Mouse (Mus musculus): ENCODE measurements around the gene Mrps24. TPM values are rescaled to one million over a fixed set of nuclear protein-coding genes. Genes with fewer than 3 reads are reported as not detected.

The Mrps24 gene
- polyA plus RNA-seq (2016; fragmentation: Nextera tagmentation; extraction: Ambion mirVana): 137 and 162 TPM in 2 replicates

DNA sequence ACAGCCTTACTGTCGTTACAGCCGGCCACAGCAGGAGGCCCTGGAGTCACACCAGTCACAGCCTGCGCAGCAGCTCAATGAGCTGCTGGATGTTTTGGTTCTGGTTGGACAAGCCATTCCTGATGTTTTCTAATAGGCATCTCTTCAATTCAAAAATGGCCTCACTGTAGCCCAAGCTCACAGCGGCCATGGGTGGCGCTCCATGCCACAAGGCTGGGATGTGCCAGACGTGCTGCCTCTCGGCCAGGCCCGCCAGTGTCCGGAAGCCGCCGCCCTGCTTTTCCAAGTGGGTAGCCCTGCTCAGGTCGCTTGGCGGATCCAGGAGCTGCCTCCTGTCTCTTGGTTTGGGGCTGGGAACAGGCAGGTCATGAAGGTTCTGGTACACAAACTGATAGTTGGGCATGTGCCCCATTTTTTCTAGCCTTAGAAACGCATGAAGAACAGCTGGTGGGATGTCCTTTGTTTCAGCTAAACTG, at the start of gene Mrps24:
TSS of gene Mrps24 (minus strand) at position 51 of the 476 bp plus-strand sequence.
- H3K4me3 ChIP-seq: no peak within 1 kb of the TSS
- 79% methylated on average over 14 of the region's 14 CpGs for WGBS
- no peaks in the 10 kb centered on the region for H3K4me1 ChIP-seq
- no peak within 1 kb of the TSS for H3K4me2 ChIP-seq (replicated peaks)
- no peaks in the 10 kb centered on the region for H3K9me3 ChIP-seq (replicated peaks)
- no peak within 1 kb of the TSS for H3K27ac ChIP-seq
- peaks cover 46% of the 10 kb centered on the region for H3K36me3 ChIP-seq
- H3K9ac ChIP-seq: no peak within 1 kb of the TSS
- ATAC-seq (ENCODE audit: low FRiP score): no peak
- no peaks in the 10 kb centered on the region for H3K27me3 ChIP-seq

DNA sequence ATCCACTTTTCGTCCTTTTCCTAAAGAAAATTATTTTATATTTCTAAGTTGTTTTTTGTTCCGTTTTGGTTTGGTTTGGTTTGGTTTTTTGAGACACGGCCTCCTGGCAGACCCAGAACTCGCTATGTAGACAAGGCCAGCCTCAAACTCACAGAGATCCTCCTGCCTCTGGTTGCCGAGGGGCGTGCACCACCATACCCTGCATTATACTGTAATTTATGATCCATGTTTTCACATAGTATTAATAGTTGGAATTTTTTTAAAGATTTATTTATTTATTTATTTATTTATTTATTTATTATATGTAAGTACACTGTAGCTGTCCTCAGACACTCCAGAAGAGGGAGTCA, 47.1 kb upstream of the Mrps24 start:
- no peaks in the 10 kb centered on the region for H3K9me3 ChIP-seq (replicated peaks)
- H3K4me2 ChIP-seq (replicated peaks): peak overlapping the region; percentile 59
- H3K36me3 ChIP-seq: no peaks in the 10 kb centered on the region
- peaks cover 9% of the 10 kb centered on the region for H3K4me1 ChIP-seq
- peak overlapping the region; percentile 45; the same call in 1 of the 2 replicates for H3K9ac ChIP-seq
- peak; percentile 61 for ATAC-seq (ENCODE audit: low FRiP score)
- no peaks in the 10 kb centered on the region for H3K27me3 ChIP-seq
- H3K4me3 ChIP-seq: peak overlapping the region; percentile 68
- 22% methylated on average over 6 of the region's 6 CpGs for WGBS
- peak overlapping the region; percentile 94; the same call in 1 of the 2 replicates for H3K27ac ChIP-seq

DNA sequence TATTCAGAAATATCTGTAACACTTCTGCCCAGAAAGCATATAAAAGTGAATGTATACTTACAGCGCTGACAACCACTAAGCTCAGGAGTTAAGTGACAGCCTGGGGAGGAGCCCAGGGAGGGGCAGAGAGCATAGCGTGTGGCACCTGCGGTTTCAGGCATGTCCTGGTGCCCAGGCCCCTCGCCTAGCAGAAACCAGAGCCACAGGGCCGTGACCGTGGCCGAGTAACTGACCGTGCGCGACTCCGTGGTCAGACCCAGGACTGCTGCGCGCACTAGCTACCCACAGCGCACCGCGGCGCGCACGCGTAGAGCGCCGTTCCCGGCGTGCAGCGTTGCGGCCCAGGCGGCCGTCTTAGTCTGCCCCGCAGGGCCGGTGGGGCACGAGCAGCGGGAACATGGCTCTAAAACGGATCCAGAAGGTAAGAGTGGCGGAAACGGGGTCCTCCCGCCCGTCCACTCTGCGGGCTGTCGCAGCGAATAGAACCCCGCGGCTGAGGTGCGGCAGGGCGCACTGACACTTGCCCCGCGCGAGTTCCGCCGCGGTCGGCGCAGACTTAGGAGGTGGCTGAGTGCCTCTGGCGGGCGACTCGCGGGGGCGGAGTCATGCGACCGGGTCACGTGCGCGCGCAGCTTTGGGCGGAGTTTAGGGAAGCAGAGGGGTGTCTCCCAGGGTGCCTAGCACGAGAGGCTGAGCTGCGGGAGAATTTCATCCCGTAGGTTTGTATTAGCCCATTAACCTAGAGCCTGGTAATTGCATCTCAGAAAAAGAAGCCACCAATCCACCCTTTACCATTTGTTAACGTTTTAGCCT, 46.5 kb upstream of the Mrps24 start, which contains the start of gene Urgcp:
TSS of gene Urgcp (minus strand) at position 557 of the 813 bp plus-strand sequence.
- WGBS: under 1% methylated on average over 68 of the region's 68 CpGs
- peaks cover 9% of the 10 kb centered on the region for H3K4me1 ChIP-seq

DNA sequence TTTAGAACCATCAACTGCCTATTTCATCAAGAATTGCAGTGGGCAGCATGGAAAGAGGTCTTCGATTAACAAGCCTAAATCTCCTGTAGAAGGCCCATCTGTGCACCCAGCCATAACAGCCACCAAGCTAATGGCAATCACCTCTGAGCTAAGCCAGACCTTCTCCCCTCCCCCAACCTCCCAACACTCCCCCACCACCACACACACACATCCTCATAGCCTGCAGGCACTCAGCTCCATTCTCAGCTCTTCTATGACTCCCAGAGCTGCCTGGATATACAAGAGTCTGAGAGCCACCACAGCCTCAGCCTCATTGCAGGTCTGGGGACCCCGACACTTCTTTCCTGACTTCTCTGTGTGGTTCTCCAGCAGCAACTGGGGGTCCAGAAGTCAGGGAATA, 38.3 kb upstream of the Mrps24 start:
- Histone ChIP-seq H3K27me3 (no peaks in the 10 kb centered on the region), H3K9me3 (replicated peaks) (peaks cover 4% of the 10 kb centered on the region), H3K9ac (no peak overlapping the region), H3K4me3 (no peak overlapping the region), H3K27ac (no peak overlapping the region), H3K36me3 (peaks cover 4% of the 10 kb centered on the region; the same call in 1 of the 2 replicates), H3K4me2 (replicated peaks) (no peak overlapping the region), H3K4me1 (no peaks in the 10 kb centered on the region)
- ATAC-seq (ENCODE audit: low FRiP score): no peak
- WGBS: 90% methylated on average over 2 of the region's 2 CpGs

More for the DNA sequence above, 46.5 kb upstream of the Mrps24 start, which contains the start of gene Urgcp:
- Histone ChIP-seq H3K27ac (peak within 1 kb of the TSS; percentile 94), H3K9me3 (replicated peaks) (no peaks in the 10 kb centered on the region), H3K27me3 (no peaks in the 10 kb centered on the region), H3K4me2 (replicated peaks) (peak within 1 kb of the TSS; percentile 59), H3K4me3 (peak within 1 kb of the TSS; percentile 68), H3K36me3 (no peaks in the 10 kb centered on the region), H3K9ac (peak within 1 kb of the TSS; percentile 77)
- ATAC-seq (ENCODE audit: low FRiP score): peak; percentile 99

DNA sequence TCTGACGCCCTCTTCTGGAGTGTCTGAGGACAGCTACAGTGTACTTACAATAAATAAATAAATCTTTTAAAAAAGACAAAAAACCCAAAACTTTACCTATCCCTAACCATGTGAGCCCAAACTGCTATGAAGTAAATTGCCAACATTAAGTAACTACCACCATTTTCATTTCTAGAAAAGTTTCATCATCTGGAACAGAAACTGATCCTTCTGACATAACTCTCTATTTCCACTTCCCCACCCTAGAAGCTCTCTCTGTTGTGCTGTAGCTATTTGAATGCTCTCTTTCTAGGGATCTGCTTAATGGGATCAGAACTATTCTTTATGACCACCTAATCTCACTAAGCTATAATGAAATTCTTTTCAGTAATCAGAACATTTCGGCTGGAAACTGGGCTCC, 29.5 kb upstream of the Mrps24 start:
- H3K9me3 ChIP-seq (replicated peaks): no peaks in the 10 kb centered on the region
- no peak overlapping the region for H3K9ac ChIP-seq
- peaks cover 3% of the 10 kb centered on the region for H3K4me1 ChIP-seq
- no peaks in the 10 kb centered on the region for H3K27me3 ChIP-seq
- H3K4me2 ChIP-seq (replicated peaks): no peak overlapping the region
- ATAC-seq (ENCODE audit: low FRiP score): no peak
- H3K36me3 ChIP-seq: no peaks in the 10 kb centered on the region
- no peak overlapping the region for H3K27ac ChIP-seq
- 80% methylated on average over 2 of the region's 2 CpGs for WGBS
- H3K4me3 ChIP-seq: no peak overlapping the region

DNA sequence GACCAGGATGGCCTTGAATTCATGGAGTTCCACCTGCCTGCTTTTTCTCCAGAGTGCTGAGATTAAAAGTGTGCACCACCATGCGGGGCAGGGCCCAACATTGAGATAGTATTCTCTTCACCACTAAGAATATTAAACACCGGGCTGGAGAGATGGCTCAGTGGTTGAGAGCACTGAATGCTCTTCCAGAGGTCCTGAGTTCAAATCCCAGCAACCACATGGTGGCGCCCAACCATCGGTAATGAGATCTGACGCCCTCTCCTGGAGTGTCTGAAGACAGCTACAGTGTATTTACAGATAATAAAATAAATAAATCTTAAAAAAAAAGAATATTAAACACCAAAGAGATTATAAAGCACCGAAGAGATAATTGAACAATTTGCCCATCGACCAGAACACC, 26.6 kb upstream of the Mrps24 start:
- peaks cover 6% of the 10 kb centered on the region for H3K4me1 ChIP-seq
- no peak overlapping the region for H3K27ac ChIP-seq
- no peak overlapping the region for H3K4me2 ChIP-seq (replicated peaks)
- H3K27me3 ChIP-seq: no peaks in the 10 kb centered on the region
- H3K36me3 ChIP-seq: no peaks in the 10 kb centered on the region
- H3K9me3 ChIP-seq (replicated peaks): no peaks in the 10 kb centered on the region
- ATAC-seq (ENCODE audit: low FRiP score): no peak
- 82% methylated on average over 7 of the region's 7 CpGs for WGBS
- H3K4me3 ChIP-seq: no peak overlapping the region
- H3K9ac ChIP-seq: no peak overlapping the region

DNA sequence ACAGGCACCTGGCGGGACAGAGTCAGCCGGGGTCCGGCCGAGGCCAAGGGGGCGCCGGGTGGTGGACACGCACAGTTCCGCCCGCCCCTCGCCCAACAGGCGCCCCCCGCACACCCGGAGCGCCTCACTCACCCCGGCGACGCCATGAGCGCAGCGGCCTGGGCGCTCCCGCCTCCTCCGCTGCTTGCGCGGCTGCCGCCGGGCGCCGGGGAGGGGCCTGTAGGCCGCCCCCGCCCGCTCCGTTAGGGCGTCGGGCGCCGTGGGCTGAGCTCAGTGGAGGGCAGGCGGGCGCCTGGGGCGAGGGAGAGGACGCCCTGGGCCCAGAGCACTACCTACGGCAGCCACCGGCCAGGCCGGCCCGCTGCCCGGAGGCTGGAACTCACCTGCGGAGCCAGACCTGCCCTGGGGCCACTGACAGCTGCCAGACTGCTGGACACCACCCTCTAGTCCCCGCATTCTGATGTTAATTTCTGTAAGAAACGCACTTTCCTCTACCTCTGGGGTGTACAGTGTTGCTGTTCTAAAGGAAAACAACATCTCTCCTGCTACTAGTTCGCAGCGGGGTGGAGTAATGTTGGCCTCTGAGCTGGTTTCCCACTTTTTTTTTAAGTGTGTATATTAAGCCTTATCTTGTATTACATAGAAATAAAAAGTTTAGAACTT, 25.6 kb upstream of the Mrps24 start:
- Histone ChIP-seq H3K4me3 (peak overlapping the region; percentile 85), H3K9me3 (replicated peaks) (no peaks in the 10 kb centered on the region), H3K9ac (peak overlapping the region; percentile 89), H3K4me1 (peaks cover 6% of the 10 kb centered on the region), H3K36me3 (no peaks in the 10 kb centered on the region), H3K27ac (peak overlapping the region; percentile 55), H3K27me3 (no peaks in the 10 kb centered on the region), H3K4me2 (replicated peaks) (peak overlapping the region; percentile 88)
- ATAC-seq (ENCODE audit: low FRiP score): peak; percentile 89
- 1% methylated on average over 46 of the region's 50 CpGs for WGBS

DNA sequence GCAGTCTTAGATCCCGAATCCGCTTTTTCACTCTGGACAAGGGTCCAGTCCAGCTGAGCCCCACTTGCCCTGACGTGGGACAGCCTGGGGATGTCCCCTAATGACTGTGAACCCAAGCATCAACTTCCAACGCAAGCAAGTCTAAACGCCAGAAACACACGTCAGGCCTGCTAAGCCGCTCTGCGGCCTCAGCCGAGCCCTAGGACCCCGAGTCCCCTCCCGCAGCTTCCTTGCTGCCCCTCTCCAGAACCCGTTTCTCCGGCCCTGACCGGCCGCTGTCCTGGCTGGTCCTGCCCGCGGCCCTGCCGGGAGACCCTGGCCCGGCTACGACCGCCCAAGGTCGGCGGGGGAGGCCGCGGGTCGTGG, 25.1 kb upstream of the Mrps24 start:
- Histone ChIP-seq H3K27ac (peak overlapping the region; percentile 55), H3K9ac (peak overlapping the region; percentile 89), H3K36me3 (no peaks in the 10 kb centered on the region), H3K4me2 (replicated peaks) (peak overlapping the region; percentile 88), H3K4me1 (peaks cover 6% of the 10 kb centered on the region), H3K9me3 (replicated peaks) (no peaks in the 10 kb centered on the region), H3K27me3 (no peaks in the 10 kb centered on the region), H3K4me3 (peak overlapping the region; percentile 85)
- WGBS: 2% methylated on average over 26 of the region's 26 CpGs
- ATAC-seq (ENCODE audit: low FRiP score): peak; percentile 76

DNA sequence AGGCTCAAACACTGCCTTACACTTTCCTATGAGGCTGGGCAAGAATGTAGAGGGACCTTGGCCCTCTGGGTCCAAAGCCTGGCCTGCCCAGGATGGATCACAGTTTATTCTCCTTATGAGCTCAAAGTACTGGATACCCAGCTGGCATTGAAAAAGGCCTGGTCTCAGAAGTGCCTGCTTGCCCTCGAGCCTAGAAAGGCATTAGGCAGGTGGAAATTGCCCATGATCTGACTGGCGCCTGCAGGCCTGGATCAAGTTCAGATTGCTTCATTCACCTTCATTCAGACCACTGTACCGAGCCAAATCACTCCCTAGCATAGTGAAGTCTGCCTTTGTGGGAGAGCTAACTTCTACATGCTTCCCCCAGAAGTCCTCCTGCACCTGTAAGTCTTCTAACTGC, 24.4 kb upstream of the Mrps24 start:
- ATAC-seq (ENCODE audit: low FRiP score): no peak
- no peak overlapping the region; the same call in 1 of the 2 replicates for H3K4me2 ChIP-seq (replicated peaks)
- no peak overlapping the region for H3K4me3 ChIP-seq
- H3K4me1 ChIP-seq: peaks cover 6% of the 10 kb centered on the region
- no peaks in the 10 kb centered on the region for H3K9me3 ChIP-seq (replicated peaks)
- H3K9ac ChIP-seq: no peak overlapping the region
- WGBS: 77% methylated on average over 3 of the region's 3 CpGs
- H3K36me3 ChIP-seq: no peaks in the 10 kb centered on the region
- no peaks in the 10 kb centered on the region for H3K27me3 ChIP-seq
- H3K27ac ChIP-seq: no peak overlapping the region

DNA sequence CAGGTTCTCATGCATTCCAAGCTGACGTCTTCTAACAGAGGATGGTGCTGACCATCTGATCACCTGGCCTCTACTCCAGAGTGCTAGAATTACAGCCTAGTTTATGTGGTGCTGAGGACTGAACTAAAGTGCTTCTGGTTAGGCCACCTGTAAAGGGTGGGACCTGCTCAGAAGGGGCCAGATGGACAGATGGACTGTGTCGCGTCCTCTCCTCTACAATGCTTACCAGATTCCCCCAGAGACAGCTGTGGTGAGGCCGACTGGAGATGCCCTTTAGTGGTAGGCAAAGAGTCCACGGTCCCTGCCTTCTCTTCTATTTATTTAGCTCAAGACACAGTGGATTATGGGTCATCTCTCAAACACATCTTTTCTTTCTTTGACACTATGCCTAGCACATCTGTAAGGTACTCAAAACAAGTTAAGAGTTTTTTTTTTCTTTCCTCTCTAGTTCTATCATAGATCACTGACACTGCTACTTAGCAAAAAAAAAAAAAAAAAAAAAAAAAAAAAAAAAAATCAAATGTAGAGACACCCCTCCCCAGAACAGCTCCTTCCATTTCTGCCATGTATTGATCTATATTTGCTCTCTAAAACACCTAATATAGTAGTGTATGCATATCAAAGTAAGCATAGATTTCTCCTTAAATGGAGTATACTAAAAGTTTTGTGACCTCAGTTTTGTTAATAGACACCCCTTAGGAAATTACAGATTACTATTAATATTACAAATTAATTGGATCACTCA, 23.6 kb upstream of the Mrps24 start:
- no peak overlapping the region for H3K4me2 ChIP-seq (replicated peaks)
- H3K9ac ChIP-seq: no peak overlapping the region
- no peak for ATAC-seq (ENCODE audit: low FRiP score)
- no peaks in the 10 kb centered on the region for H3K36me3 ChIP-seq
- 89% methylated on average over 5 of the region's 5 CpGs for WGBS
- H3K27me3 ChIP-seq: no peaks in the 10 kb centered on the region
- peaks cover 6% of the 10 kb centered on the region for H3K4me1 ChIP-seq
- no peak overlapping the region for H3K27ac ChIP-seq
- no peaks in the 10 kb centered on the region for H3K9me3 ChIP-seq (replicated peaks)
- no peak overlapping the region for H3K4me3 ChIP-seq

DNA sequence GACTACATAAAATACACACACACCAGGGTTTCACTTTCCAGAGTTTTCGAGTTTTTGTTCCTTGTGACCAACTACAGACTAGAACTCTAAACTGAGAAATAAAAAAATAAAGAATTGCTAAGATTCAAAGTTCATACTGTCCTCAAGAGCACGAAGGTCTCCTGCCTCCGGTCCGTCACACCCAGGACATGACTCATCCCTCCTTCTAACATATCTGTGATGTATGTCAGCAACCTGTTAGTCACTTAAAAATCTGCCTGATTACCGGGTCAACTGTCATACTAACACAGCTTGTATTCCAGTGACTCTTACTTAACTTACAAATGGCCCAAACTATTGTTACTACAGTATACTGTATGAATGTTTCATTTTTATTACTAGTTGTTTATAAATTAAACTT, 21.7 kb upstream of the Mrps24 start:
- Histone ChIP-seq H3K9ac (no peak overlapping the region), H3K36me3 (no peaks in the 10 kb centered on the region), H3K27me3 (no peaks in the 10 kb centered on the region), H3K9me3 (replicated peaks) (no peaks in the 10 kb centered on the region), H3K4me3 (no peak overlapping the region), H3K4me1 (peaks cover 16% of the 10 kb centered on the region), H3K4me2 (replicated peaks) (no peak overlapping the region), H3K27ac (no peak overlapping the region)
- no peak for ATAC-seq (ENCODE audit: low FRiP score)
- 93% methylated on average over 5 of the region's 5 CpGs for WGBS

DNA sequence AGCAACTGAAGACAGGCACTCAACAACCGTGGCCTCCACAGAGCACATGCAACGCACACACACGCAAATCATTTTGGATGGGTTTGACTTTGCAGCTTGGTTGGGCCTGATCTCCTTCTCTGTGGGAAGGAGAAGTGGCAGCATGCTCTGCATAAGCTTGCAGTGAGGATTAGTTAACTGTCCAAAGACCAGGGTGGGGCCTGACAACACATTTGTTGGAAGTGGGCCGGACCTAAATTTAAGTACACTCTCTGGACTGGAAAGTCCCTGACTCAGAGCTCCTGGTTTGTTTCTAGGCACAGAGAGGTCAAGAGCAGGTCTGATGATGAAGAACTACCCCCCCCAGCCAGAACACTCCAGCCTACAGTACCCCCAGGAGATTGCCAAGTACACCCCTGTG, 18.8 kb upstream of the Mrps24 start:
- no peak overlapping the region for H3K9ac ChIP-seq
- H3K27ac ChIP-seq: no peak overlapping the region
- H3K36me3 ChIP-seq: no peaks in the 10 kb centered on the region
- H3K4me1 ChIP-seq: peaks cover 9% of the 10 kb centered on the region
- no peak overlapping the region for H3K4me3 ChIP-seq
- H3K4me2 ChIP-seq (replicated peaks): no peak overlapping the region
- WGBS: 94% methylated on average over 4 of the region's 4 CpGs
- no peak for ATAC-seq (ENCODE audit: low FRiP score)
- H3K9me3 ChIP-seq (replicated peaks): no peaks in the 10 kb centered on the region
- H3K27me3 ChIP-seq: no peaks in the 10 kb centered on the region

Data from hindbrain, embryonic 12.5 days (tissue).